Mouse (Mus musculus): ENCODE measurements around the gene Btg1. TPM values are rescaled to one million over a fixed set of nuclear protein-coding genes. Genes with fewer than 3 reads are reported as not detected.

Btg1 gene
- polyA plus RNA-seq, 1 experiment from 2014 or later, result 71.9 TPM

GRCm38 (mm10) chr10:96616001-96616708, 651 bp upstream of the Btg1 start:
- Histone ChIP-seq H3K4me1 (peaks cover 10% of the 10 kb centered on the region; the same call in 1 of the 2 replicates), H3K4me3 (peak overlapping the region; percentile 99), H3K27ac (peak overlapping the region; percentile 76), H3K27me3 (no peaks in the 10 kb centered on the region), H3K4me2 (replicated peaks) (peak overlapping the region; percentile 55), H3K9ac (peak overlapping the region; percentile 100), H3K9me3 (no peaks in the 10 kb centered on the region), H3K36me3 (peaks cover 10% of the 10 kb centered on the region; the same call in 1 of the 2 replicates)
- no peak; the same call in 1 of the 2 replicates for ATAC-seq (ENCODE audit: insufficient number of reproducible peaks, insufficient read depth, low FRiP score, low TSS enrichment)
- 2% methylated on average over 24 of the region's 24 CpGs for WGBS

- Histone ChIP-seq H3K4me3 (peak overlapping the region; percentile 99), H3K4me1 (peaks cover 20% of the 10 kb centered on the region), H3K9me3 (no peaks in the 10 kb centered on the region), H3K9ac (peak overlapping the region; percentile 100), H3K36me3 (peaks cover 20% of the 10 kb centered on the region), H3K27me3 (no peaks in the 10 kb centered on the region), H3K4me2 (replicated peaks) (peak overlapping the region; percentile 48), H3K27ac (peak overlapping the region; percentile 96)
- WGBS, result under 1% methylated on average over 76 of the region's 78 CpGs
- peak; percentile 30 for ATAC-seq (ENCODE audit: insufficient number of reproducible peaks, insufficient read depth, low FRiP score, low TSS enrichment)
These were observed 580 bp downstream of the Btg1 start for GRCm38 (mm10) chr10:96617221-96617950.

- no peaks in the 10 kb centered on the region for H3K9me3 ChIP-seq
- no peaks in the 10 kb centered on the region for H3K27me3 ChIP-seq
- peak overlapping the region; percentile 48 for H3K4me2 ChIP-seq (replicated peaks)
- WGBS, result under 1% methylated on average over 29 of the region's 29 CpGs
- peak; percentile 48; the same call in 1 of the 2 replicates for ATAC-seq (ENCODE audit: insufficient number of reproducible peaks, insufficient read depth, low FRiP score, low TSS enrichment)
- peak overlapping the region; percentile 99 for H3K4me3 ChIP-seq
- H3K4me1 ChIP-seq, result peaks cover 25% of the 10 kb centered on the region
- peak overlapping the region; percentile 96 for H3K27ac ChIP-seq
- H3K9ac ChIP-seq, result peak overlapping the region; percentile 100
- H3K36me3 ChIP-seq, result peaks cover 23% of the 10 kb centered on the region
These were observed 1.3 kb downstream of the Btg1 start for GRCm38 (mm10) chr10:96617951-96618575.

- H3K4me3 ChIP-seq, result peak overlapping the region; percentile 53
- H3K4me1 ChIP-seq, result peaks cover 30% of the 10 kb centered on the region
- no peak for ATAC-seq (ENCODE audit: insufficient number of reproducible peaks, insufficient read depth, low FRiP score, low TSS enrichment)
- WGBS, result 47% methylated on average over 8 of the region's 8 CpGs
- H3K9ac ChIP-seq, result peak overlapping the region; percentile 53
- H3K27me3 ChIP-seq, result no peaks in the 10 kb centered on the region
- no peaks in the 10 kb centered on the region for H3K9me3 ChIP-seq
- H3K36me3 ChIP-seq, result peaks cover 28% of the 10 kb centered on the region
- peak overlapping the region; percentile 86 for H3K4me2 ChIP-seq (replicated peaks)
- 0 out of 2 replicates have a peak overlapping the region, but pooled peaks have one; percentile 50 for H3K27ac ChIP-seq
These were observed 3.4 kb downstream of the Btg1 start for GRCm38 (mm10) chr10:96619951-96620889.

GRCm38 (mm10) chr10:96620890-96621271, 4.1 kb downstream of the Btg1 start:
- Histone ChIP-seq H3K9me3 (no peaks in the 10 kb centered on the region), H3K27me3 (no peaks in the 10 kb centered on the region), H3K4me1 (peaks cover 30% of the 10 kb centered on the region), H3K9ac (peak overlapping the region; percentile 46), H3K4me3 (peak overlapping the region; percentile 53), H3K36me3 (peaks cover 28% of the 10 kb centered on the region), H3K4me2 (replicated peaks) (peak overlapping the region; percentile 86), H3K27ac (no peak overlapping the region)
- no peak for ATAC-seq (ENCODE audit: insufficient number of reproducible peaks, insufficient read depth, low FRiP score, low TSS enrichment)
- 37% methylated on average over 4 of the region's 4 CpGs for WGBS

- 85% methylated on average over 4 of the region's 4 CpGs for WGBS
- Histone ChIP-seq H3K27me3 (no peaks in the 10 kb centered on the region), H3K36me3 (peaks cover 28% of the 10 kb centered on the region), H3K27ac (no peak overlapping the region), H3K4me1 (peaks cover 31% of the 10 kb centered on the region), H3K4me3 (peak overlapping the region; percentile 53), H3K4me2 (replicated peaks) (peak overlapping the region; percentile 86), H3K9me3 (no peaks in the 10 kb centered on the region), H3K9ac (no peak overlapping the region)
- ATAC-seq (ENCODE audit: insufficient number of reproducible peaks, insufficient read depth, low FRiP score, low TSS enrichment), result no peak
These were observed 4.6 kb downstream of the Btg1 start for GRCm38 (mm10) chr10:96621361-96621945.

- no peaks in the 10 kb centered on the region for H3K9me3 ChIP-seq
- H3K4me3 ChIP-seq, result peak overlapping the region; percentile 34
- no peak for ATAC-seq (ENCODE audit: insufficient number of reproducible peaks, insufficient read depth, low FRiP score, low TSS enrichment)
- H3K27ac ChIP-seq, result no peak overlapping the region
- H3K9ac ChIP-seq, result no peak overlapping the region
- 82% methylated on average over 13 of the region's 13 CpGs for WGBS
- peaks cover 33% of the 10 kb centered on the region for H3K4me1 ChIP-seq
- no peaks in the 10 kb centered on the region for H3K27me3 ChIP-seq
- peak overlapping the region; percentile 86 for H3K4me2 ChIP-seq (replicated peaks)
- H3K36me3 ChIP-seq, result peaks cover 28% of the 10 kb centered on the region
These were observed 5.3 kb downstream of the Btg1 start for GRCm38 (mm10) chr10:96621980-96622645.

- Histone ChIP-seq H3K27me3 (no peaks in the 10 kb centered on the region), H3K9ac (no peak overlapping the region), H3K4me1 (peaks cover 33% of the 10 kb centered on the region), H3K4me2 (replicated peaks) (peak overlapping the region; percentile 86), H3K4me3 (no peak overlapping the region), H3K9me3 (no peaks in the 10 kb centered on the region), H3K27ac (no peak overlapping the region), H3K36me3 (peaks cover 28% of the 10 kb centered on the region)
- 78% methylated on average over 6 of the region's 6 CpGs for WGBS
- no peak for ATAC-seq (ENCODE audit: insufficient number of reproducible peaks, insufficient read depth, low FRiP score, low TSS enrichment)
These were observed 6.2 kb downstream of the Btg1 start for GRCm38 (mm10) chr10:96622761-96623632.

- H3K4me3 ChIP-seq, result no peak overlapping the region
- 91% methylated on average over 4 of the region's 4 CpGs for WGBS
- H3K36me3 ChIP-seq, result peaks cover 34% of the 10 kb centered on the region
- H3K4me1 ChIP-seq, result peaks cover 33% of the 10 kb centered on the region
- H3K9ac ChIP-seq, result no peak overlapping the region
- no peak overlapping the region for H3K27ac ChIP-seq
- 0 out of 2 replicates have a peak overlapping the region, but pooled peaks have one; percentile 86 for H3K4me2 ChIP-seq (replicated peaks)
- H3K27me3 ChIP-seq, result no peaks in the 10 kb centered on the region
- H3K9me3 ChIP-seq, result no peaks in the 10 kb centered on the region
- ATAC-seq (ENCODE audit: insufficient number of reproducible peaks, insufficient read depth, low FRiP score, low TSS enrichment), result no peak
These were observed 6.9 kb downstream of the Btg1 start for GRCm38 (mm10) chr10:96623633-96624195.

Data from embryonic facial prominence, embryonic 12.5 days (tissue).